24 mouse cellular contexts compared by ENCODE assay signal in genomic region chrX:140575200-140575599, GRCm38 (mm10). TPM values are rescaled to one million over a fixed set of nuclear protein-coding genes. Genes with fewer than 3 reads are reported as not detected.
DNase-seq lines count a peak whose midpoint lies in the region; ATAC-seq and TF ChIP-seq lines count a peak whose summit lies in the region.
"Had no signal": no experiment of that assay in that cellular context is flagged by ENCODE, and none has a peak within 500 bp of the region (broad histone marks: within the 10 kb centered on the region; RNA-seq: fewer than 3 reads in every experiment).

No protein-coding gene starts in this region.

- intact Hi-C loops in heart, adult 2 months (cut with DNase I): no loop called here
- intact Hi-C loops in heart, postnatal 14 days (cut with DNase I): no loop called here

- DNase-seq in heart, adult 2 months: no peak
- DNase-seq in heart, postnatal 14 days: no peak
- no peak for DNase-seq in liver, postnatal 0 days
- no peak for DNase-seq in liver, embryonic 11.5 days (ENCODE audit: low spot score)
- no peak for DNase-seq in right cerebral cortex, adult 2 months (ENCODE audit: low spot score in 2 of 2)
- no peak for DNase-seq in layer of hippocampus, adult 11-12 months (ENCODE audit: low spot score)
- DNase-seq: adrenal gland, adult 8-10 months; adrenal gland, postnatal 14 days; adrenal gland, postnatal 36 days; cerebellum, adult 11-12 months; cerebellum, adult 2 months; cerebellum, adult 9-10 months; cerebellum, postnatal 10 days; cerebellum, postnatal 25 days had no signal

- H3K4me3 ChIP-seq in heart, adult 2 months: no peak overlapping the region
- no peak overlapping the region for H3K4me3 ChIP-seq in liver, postnatal 0 days (ENCODE audit: low read depth, low read length)
- no peak overlapping the region for H3K4me3 ChIP-seq in liver, embryonic 11.5 days (ENCODE audit: low read depth, low read length)
- H3K4me3 ChIP-seq: embryonic facial prominence, embryonic 13.5 days; embryonic facial prominence, embryonic 15.5 days; forebrain, embryonic 10.5 days; forebrain, embryonic 12.5 days had no signal

- H3K27me3 ChIP-seq in heart, adult 2 months (ENCODE audit: control insufficient read depth, insufficient read depth, low read length): no peaks in the 10 kb centered on the region
- H3K27me3 ChIP-seq in liver, postnatal 0 days (ENCODE audit: insufficient read depth, low read length): 0 out of 2 replicates have a peak, but pooled peaks cover 3% of the 10 kb centered on the region
- H3K27me3 ChIP-seq in liver, embryonic 11.5 days (replicated peaks; ENCODE audit: control insufficient read depth, insufficient read depth, low read length): peaks cover 16% of the 10 kb centered on the region

- TF ChIP-seq POLR2A in heart, adult 2 months (IDR thresholded peaks at IDR 0.05; ENCODE audit: insufficient read depth, low read depth, low read length): no peak

- H3K27ac ChIP-seq in heart, adult 2 months: peak overlapping the region; percentile 26
- H3K27ac ChIP-seq in liver, postnatal 0 days (ENCODE audit: low read depth): no peak overlapping the region
- H3K27ac ChIP-seq in liver, embryonic 11.5 days (ENCODE audit: low read depth, low read length): no peak overlapping the region
- H3K27ac ChIP-seq: embryonic facial prominence, embryonic 13.5 days; embryonic facial prominence, embryonic 15.5 days; forebrain, embryonic 10.5 days; forebrain, embryonic 12.5 days had no signal

- H3K9ac ChIP-seq in heart, adult 2 months (ENCODE audit: low read depth, low read length): no peak overlapping the region
- no peak overlapping the region for H3K9ac ChIP-seq in liver, postnatal 0 days (replicated peaks)
- no peak overlapping the region for H3K9ac ChIP-seq in liver, embryonic 11.5 days (ENCODE audit: low read depth, low read length)
- H3K9ac ChIP-seq: embryonic facial prominence, embryonic 13.5 days; embryonic facial prominence, embryonic 15.5 days; forebrain, embryonic 12.5 days had no signal

- H3K4me1 ChIP-seq in heart, adult 2 months (ENCODE audit: control insufficient read depth, insufficient read depth, low read length): peaks cover 8% of the 10 kb centered on the region
- H3K4me1 ChIP-seq in liver, postnatal 0 days (ENCODE audit: insufficient read depth): no peaks in the 10 kb centered on the region; the same call in 1 of the 2 replicates
- no peaks in the 10 kb centered on the region for H3K4me1 ChIP-seq in liver, embryonic 11.5 days (replicated peaks; ENCODE audit: control insufficient read depth, insufficient read depth, low read length)
- H3K4me1 ChIP-seq: embryonic facial prominence, embryonic 13.5 days; embryonic facial prominence, embryonic 15.5 days; forebrain, embryonic 10.5 days had no signal

- WGBS in heart, adult 2 months: 29% methylated on average over 1 of the region's 1 CpGs
- 47% methylated on average over 1 of the region's 1 CpGs for WGBS in liver, postnatal 0 days (ENCODE audit: insufficient replicate concordance)
- WGBS in liver, embryonic 11.5 days: 22% methylated on average over 1 of the region's 1 CpGs

- TF ChIP-seq CTCF in heart, adult 2 months (IDR thresholded peaks at IDR 0.05): no peak
- TF ChIP-seq CTCF in liver, postnatal 0 days (IDR thresholded peaks at IDR 0.05; ENCODE audit: low read depth): no peak

- peaks cover 18% of the 10 kb centered on the region for H3K36me3 ChIP-seq in heart, adult 2 months (ENCODE audit: control insufficient read depth, insufficient read depth, low read length)
- 0 out of 2 replicates have a peak, but pooled peaks cover 3% of the 10 kb centered on the region for H3K36me3 ChIP-seq in liver, postnatal 0 days (replicated peaks; ENCODE audit: insufficient read depth, low read length)
- no peaks in the 10 kb centered on the region for H3K36me3 ChIP-seq in liver, embryonic 11.5 days (ENCODE audit: control insufficient read depth, insufficient read depth, low read length)
- H3K36me3 ChIP-seq: embryonic facial prominence, embryonic 13.5 days; embryonic facial prominence, embryonic 15.5 days; forebrain, embryonic 10.5 days; forebrain, embryonic 12.5 days had no signal

- TF ChIP-seq EP300 in heart, adult 2 months (IDR thresholded peaks at IDR 0.05; ENCODE audit: insufficient read depth, low read depth, low read length): no peak
- no peak for TF ChIP-seq EP300 in liver, postnatal 0 days (IDR thresholded peaks at IDR 0.05; ENCODE audit: low read depth)

- H3K79me2 ChIP-seq in heart, adult 2 months (replicated peaks; ENCODE audit: control insufficient read depth, insufficient read depth, low read length): no peaks in the 10 kb centered on the region

- H3K4me2 ChIP-seq in liver, postnatal 0 days (ENCODE audit: low read depth, low read length): peak overlapping the region; percentile 18; the same call in 1 of the 2 replicates
- no peak overlapping the region for H3K4me2 ChIP-seq in liver, embryonic 11.5 days
- H3K4me2 ChIP-seq: embryonic facial prominence, embryonic 13.5 days; embryonic facial prominence, embryonic 15.5 days; forebrain, embryonic 12.5 days had no signal

- peak; percentile 53 for ATAC-seq in liver, postnatal 0 days
- no peak for ATAC-seq in liver, embryonic 11.5 days (replicated peaks; ENCODE audit: low FRiP score)
- ATAC-seq in erythroblast, adult 5-6 weeks (replicated peaks; ENCODE audit: low FRiP score, poor library complexity, severe bottlenecking): peak; percentile 70
- peak; percentile 57 for ATAC-seq in megakaryocyte-erythroid progenitor cell, adult 5-6 weeks (replicated peaks; ENCODE audit: low FRiP score, low TSS enrichment, poor library complexity, severe bottlenecking)
- ATAC-seq: activated CD4-positive, CD25-positive, alpha-beta regulatory T cell, adult 4 months; forebrain, embryonic 14.5 days; forebrain, embryonic 16.5 days; Patski had no signal

- no peaks in the 10 kb centered on the region for H3K9me3 ChIP-seq in liver, postnatal 0 days (ENCODE audit: low read length)
- no peaks in the 10 kb centered on the region for H3K9me3 ChIP-seq in liver, embryonic 11.5 days (ENCODE audit: control insufficient read depth, low read length)
- H3K9me3 ChIP-seq: embryonic facial prominence, embryonic 13.5 days; embryonic facial prominence, embryonic 15.5 days; forebrain, embryonic 10.5 days; forebrain, embryonic 12.5 days had no signal

RNA-seq across cellular contexts. Expression of gene Tsc22d3, which starts 25.3 kb away (rescaled TPM):
- total RNA-seq in heart, adult 2 months (2021): 100 to 1,000 TPM; 140 to 205 TPM
- 108 and 133 TPM in 2 replicates for polyA plus RNA-seq in heart, adult 2 months (2012; rRNA removed)
- total RNA-seq in heart, postnatal 14 days (2021): 100 to 1,000 TPM; 256 to 263 TPM
- 23.6 and 34.2 TPM in 2 replicates for polyA plus RNA-seq in liver, postnatal 0 days (2015; fragmentation: Nextera tagmentation; extraction: Ambion mirVana)
- polyA plus RNA-seq in liver, embryonic 11.5 days (2014; fragmentation: Nextera tagmentation; extraction: Ambion mirVana): 31.5 and 32.2 TPM in 2 replicates
- total RNA-seq in erythroblast, adult 5-6 weeks (2015; ENCODE audit: low replicate concordance): 12.7 and 16.1 TPM in 2 replicates
- total RNA-seq in erythroblast, adult 5-6 weeks (2017; ENCODE audit: low replicate concordance): 12.3 and 14.6 TPM in 2 replicates
- total RNA-seq in megakaryocyte-erythroid progenitor cell, adult 5-6 weeks (2014; fragmentation: Nextera tagmentation): 10.3 and 17.6 TPM in 2 replicates
- total RNA-seq in megakaryocyte-erythroid progenitor cell, adult 5-6 weeks (2017): 20.5 and 24.5 TPM in 2 replicates

Comparison
In these comparisons a context has a peak if more than half of its experiments do, and no peak if none do; other contexts are left out.
1. RNA of gene Tsc22d3, which starts 25.3 kb away (total RNA-seq): 256 to 263 TPM in heart, postnatal 14 days and 140 to 205 TPM in heart, adult 2 months; 10.3 to 24.5 TPM in megakaryocyte-erythroid progenitor cell, adult 5-6 weeks and 12.3 to 16.1 TPM in erythroblast, adult 5-6 weeks; every median in the first group is over 4 times any median in the second.